In the genomic region with DNA sequence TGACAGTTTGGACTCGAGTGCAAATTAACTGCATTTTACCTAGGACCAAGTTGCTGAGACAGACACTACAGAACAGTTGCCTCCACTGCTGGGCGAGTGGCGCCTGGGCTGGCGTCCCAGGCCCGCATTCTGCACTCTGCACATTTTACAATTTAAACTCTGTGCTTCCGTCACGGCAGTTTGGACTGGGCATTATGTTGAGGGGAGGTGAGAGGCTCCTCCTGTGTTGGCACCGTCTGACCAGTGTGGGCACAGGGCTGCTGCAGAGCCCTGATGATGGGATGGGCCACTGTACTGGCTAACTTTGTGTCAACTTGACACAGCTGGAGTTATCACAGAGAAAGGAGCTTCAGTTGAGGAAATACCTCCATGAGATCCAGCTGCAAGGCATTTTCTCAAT, we compare ENCODE assay signal across 26 mouse cellular contexts. TPM values are rescaled to one million over a fixed set of nuclear protein-coding genes. Genes with fewer than 3 reads are reported as not detected.
DNase-seq lines count a peak whose midpoint lies in the region; ATAC-seq and TF ChIP-seq lines count a peak whose summit lies in the region.
"Had no signal": no experiment of that assay in that cellular context is flagged by ENCODE, and none has a peak within 500 bp of the region (broad histone marks: within the 10 kb centered on the region; RNA-seq: fewer than 3 reads in every experiment).

No protein-coding gene starts in this region.

- 64% methylated on average over 8 of the region's 8 CpGs for WGBS in embryonic facial prominence, embryonic 13.5 days
- 76% methylated on average over 8 of the region's 8 CpGs for WGBS in embryonic facial prominence, embryonic 10.5 days
- WGBS in hindbrain, embryonic 16.5 days: 66% methylated on average over 8 of the region's 8 CpGs
- 84% methylated on average over 8 of the region's 8 CpGs for WGBS in hindbrain, embryonic 13.5 days
- 94% methylated on average over 8 of the region's 8 CpGs for WGBS in thymus, adult 2 months

- no peak overlapping the region for H3K4me2 ChIP-seq in embryonic facial prominence, embryonic 13.5 days
- no peak overlapping the region for H3K4me2 ChIP-seq in hindbrain, embryonic 16.5 days (ENCODE audit: low read length)
- no peak overlapping the region for H3K4me2 ChIP-seq in hindbrain, embryonic 13.5 days
- H3K4me2 ChIP-seq: embryonic facial prominence, embryonic 12.5 days; forebrain, embryonic 13.5 days; heart, embryonic 13.5 days; intestine, embryonic 15.5 days had no signal

- TF ChIP-seq POLR2A in thymus, adult 2 months (IDR thresholded peaks at IDR 0.05; ENCODE audit: control insufficient read depth, extremely low read depth, insufficient read depth, low read length, poor library complexity): no peak

- H3K27me3 ChIP-seq in embryonic facial prominence, embryonic 13.5 days: no peaks in the 10 kb centered on the region
- no peaks in the 10 kb centered on the region for H3K27me3 ChIP-seq in embryonic facial prominence, embryonic 10.5 days (replicated peaks; ENCODE audit: low read depth, poor library complexity, severe bottlenecking)
- no peaks in the 10 kb centered on the region for H3K27me3 ChIP-seq in hindbrain, embryonic 16.5 days (replicated peaks; ENCODE audit: control insufficient read depth, insufficient read depth, low read length)
- H3K27me3 ChIP-seq in hindbrain, embryonic 13.5 days: no peaks in the 10 kb centered on the region
- no peaks in the 10 kb centered on the region for H3K27me3 ChIP-seq in thymus, adult 2 months (ENCODE audit: control insufficient read depth, insufficient read depth, low read length)
- H3K27me3 ChIP-seq: embryonic facial prominence, embryonic 12.5 days; forebrain, embryonic 13.5 days; heart, embryonic 13.5 days; intestine, embryonic 15.5 days had no signal

- H3K9ac ChIP-seq in embryonic facial prominence, embryonic 13.5 days: no peak overlapping the region
- H3K9ac ChIP-seq in hindbrain, embryonic 16.5 days (ENCODE audit: low read depth, low read length): no peak overlapping the region
- H3K9ac ChIP-seq in hindbrain, embryonic 13.5 days: no peak overlapping the region
- H3K9ac ChIP-seq: embryonic facial prominence, embryonic 12.5 days; forebrain, embryonic 13.5 days; heart, embryonic 13.5 days; intestine, embryonic 15.5 days had no signal

- H3K9me3 ChIP-seq in embryonic facial prominence, embryonic 13.5 days: no peaks in the 10 kb centered on the region
- no peaks in the 10 kb centered on the region for H3K9me3 ChIP-seq in embryonic facial prominence, embryonic 10.5 days
- H3K9me3 ChIP-seq in hindbrain, embryonic 16.5 days (ENCODE audit: control insufficient read depth, low read length): no peaks in the 10 kb centered on the region
- H3K9me3 ChIP-seq in hindbrain, embryonic 13.5 days: no peaks in the 10 kb centered on the region
- H3K9me3 ChIP-seq: embryonic facial prominence, embryonic 12.5 days; forebrain, embryonic 10.5 days; forebrain, embryonic 13.5 days; heart, embryonic 10.5 days; heart, embryonic 13.5 days; intestine, embryonic 15.5 days had no signal

- peaks cover 18% of the 10 kb centered on the region for H3K36me3 ChIP-seq in embryonic facial prominence, embryonic 13.5 days
- peaks cover 25% of the 10 kb centered on the region for H3K36me3 ChIP-seq in embryonic facial prominence, embryonic 10.5 days (replicated peaks)
- no peaks in the 10 kb centered on the region for H3K36me3 ChIP-seq in hindbrain, embryonic 16.5 days (ENCODE audit: control insufficient read depth, insufficient read depth, low read length)
- H3K36me3 ChIP-seq in hindbrain, embryonic 13.5 days: peaks cover 9% of the 10 kb centered on the region
- 0 out of 2 replicates have a peak, but pooled peaks cover 3% of the 10 kb centered on the region for H3K36me3 ChIP-seq in thymus, adult 2 months (ENCODE audit: control insufficient read depth, insufficient read depth, low read length)

- peaks cover 32% of the 10 kb centered on the region for H3K4me1 ChIP-seq in embryonic facial prominence, embryonic 13.5 days
- peaks cover 24% of the 10 kb centered on the region for H3K4me1 ChIP-seq in embryonic facial prominence, embryonic 10.5 days
- no peaks in the 10 kb centered on the region; the same call in none of the 2 replicates for H3K4me1 ChIP-seq in hindbrain, embryonic 16.5 days (ENCODE audit: control insufficient read depth, insufficient read depth, low read depth, low read length)
- peaks cover 42% of the 10 kb centered on the region for H3K4me1 ChIP-seq in hindbrain, embryonic 13.5 days (replicated peaks)
- H3K4me1 ChIP-seq in thymus, adult 2 months (replicated peaks; ENCODE audit: control insufficient read depth, insufficient read depth, low read length): peaks cover 38% of the 10 kb centered on the region

- no peak for ATAC-seq in embryonic facial prominence, embryonic 13.5 days (ENCODE audit: insufficient number of reproducible peaks, insufficient read depth, low FRiP score, low TSS enrichment, low read depth)
- peak; percentile 67; the same call in 1 of the 2 replicates for ATAC-seq in hindbrain, embryonic 16.5 days
- no peak for ATAC-seq in hindbrain, embryonic 13.5 days (ENCODE audit: low FRiP score)
- ATAC-seq: activated CD4-positive, CD25-positive, alpha-beta regulatory T cell, adult 4 months; forebrain, embryonic 13.5 days; forebrain, embryonic 16.5 days; intestine, embryonic 15.5 days had no signal

- no peak overlapping the region for H3K4me3 ChIP-seq in embryonic facial prominence, embryonic 13.5 days
- H3K4me3 ChIP-seq in embryonic facial prominence, embryonic 10.5 days: no peak overlapping the region
- no peak overlapping the region for H3K4me3 ChIP-seq in hindbrain, embryonic 16.5 days (ENCODE audit: low read length)
- no peak overlapping the region for H3K4me3 ChIP-seq in hindbrain, embryonic 13.5 days
- no peak overlapping the region for H3K4me3 ChIP-seq in thymus, adult 2 months (ENCODE audit: control insufficient read depth, insufficient read depth, low read length)
- H3K4me3 ChIP-seq: embryonic facial prominence, embryonic 12.5 days; forebrain, embryonic 10.5 days; forebrain, embryonic 13.5 days; heart, adult 2 months; heart, embryonic 10.5 days; heart, embryonic 13.5 days; intestine, embryonic 15.5 days had no signal

- no peak for TF ChIP-seq CTCF in thymus, adult 2 months (IDR thresholded peaks at IDR 0.05; ENCODE audit: borderline replicate concordance, control insufficient read depth, extremely low read depth, insufficient read depth, low read length, poor library complexity)

- H3K27ac ChIP-seq in embryonic facial prominence, embryonic 13.5 days: peak overlapping the region; percentile 57; the same call in 1 of the 2 replicates
- H3K27ac ChIP-seq in embryonic facial prominence, embryonic 10.5 days (replicated peaks): no peak overlapping the region
- no peak overlapping the region for H3K27ac ChIP-seq in hindbrain, embryonic 16.5 days (ENCODE audit: low read depth, low read length)
- no peak overlapping the region for H3K27ac ChIP-seq in hindbrain, embryonic 13.5 days
- H3K27ac ChIP-seq in thymus, adult 2 months (ENCODE audit: control insufficient read depth, insufficient read depth, low read length): peak overlapping the region; percentile 20; the same call in 1 of the 2 replicates
- H3K27ac ChIP-seq: embryonic facial prominence, embryonic 12.5 days; forebrain, embryonic 10.5 days; forebrain, embryonic 13.5 days; heart, adult 2 months; heart, embryonic 10.5 days; heart, embryonic 13.5 days; intestine, embryonic 15.5 days had no signal

- DNase-seq in embryonic facial prominence, embryonic 10.5 days (ENCODE audit: low spot score): no peak
- peak; percentile 33 for DNase-seq in kidney, postnatal 14 days
- no peak for DNase-seq in kidney, adult 18-20 months
- no peak for DNase-seq in thymus, adult 2 months
- no peak for DNase-seq in thymus, postnatal 36 days
- DNase-seq: adrenal gland, adult 8-10 months; adrenal gland, postnatal 25 days; cerebellum, adult 11-12 months; cerebellum, adult 8-10 months; cerebellum, postnatal 10 days; cerebellum, postnatal 36 days; gastrocnemius, postnatal 10 days; heart, adult 2 months; heart, postnatal 14 days; heart, postnatal 4 days had no signal

RNA-seq across cellular contexts. Expression of a gene that starts 43.1 kb away (rescaled TPM):
- polyA plus RNA-seq in embryonic facial prominence, embryonic 13.5 days (2015; fragmentation: Nextera tagmentation; extraction: Ambion mirVana): 13.0 and 14.1 TPM in 2 replicates
- polyA plus RNA-seq in embryonic facial prominence, embryonic 10.5 days (2016; fragmentation: Nextera tagmentation; extraction: Ambion mirVana): 12.4 and 12.7 TPM in 2 replicates
- polyA plus RNA-seq in hindbrain, embryonic 16.5 days (2015; fragmentation: Nextera tagmentation; extraction: Ambion mirVana): 9.6 and 12.5 TPM in 2 replicates
- polyA plus RNA-seq in hindbrain, embryonic 13.5 days (2015; fragmentation: Nextera tagmentation; extraction: Ambion mirVana): 14.8 and 16.1 TPM in 2 replicates
- polyA plus RNA-seq in thymus, adult 2 months (2012; rRNA removed): 99.0 and 142 TPM in 2 replicates

Comparison
In these comparisons a context has a peak if more than half of its experiments do, and no peak if none do; other contexts are left out.
1. H3K27ac ChIP-seq: peak in embryonic facial prominence, embryonic 13.5 days (single experiment) and thymus, adult 2 months (single experiment); none in embryonic facial prominence, embryonic 10.5 days (single experiment), hindbrain, embryonic 16.5 days (single experiment) and hindbrain, embryonic 13.5 days (single experiment).